Mouse (Mus musculus) heart, adult 2 months (tissue): ENCODE measurements at regions not wholly inside any gene's neighbourhood (a gene's known extent, or its start where the extent isn't known, plus 50 kb on each side); places are given as distances from the start of the nearest gene placed in this dataset.

Experiments used
- CTCF ChIP-seq: fragments of 200-600 bp; IDR thresholded peaks from 2 replicates; pipeline ENCODE4 v1.8.1; 2022; ENCODE audit warnings: antibody characterized with exemption, mild to moderate bottlenecking, moderate library complexity
- EP300 ChIP-seq: fragments of 200-500 bp; IDR thresholded peaks from 2 replicates; pipeline ENCODE4 v1.6.1; 2011; ENCODE audit warnings: low read depth, low read length, control low read depth; ENCODE audit not compliant: insufficient read depth
- POLR2A ChIP-seq: fragments of 200-500 bp; IDR thresholded peaks from 2 replicates; pipeline ENCODE4 v1.6.1; 2011; ENCODE audit warnings: mild to moderate bottlenecking, low read depth, low read length, control low read depth; ENCODE audit not compliant: insufficient read depth

DNA sequence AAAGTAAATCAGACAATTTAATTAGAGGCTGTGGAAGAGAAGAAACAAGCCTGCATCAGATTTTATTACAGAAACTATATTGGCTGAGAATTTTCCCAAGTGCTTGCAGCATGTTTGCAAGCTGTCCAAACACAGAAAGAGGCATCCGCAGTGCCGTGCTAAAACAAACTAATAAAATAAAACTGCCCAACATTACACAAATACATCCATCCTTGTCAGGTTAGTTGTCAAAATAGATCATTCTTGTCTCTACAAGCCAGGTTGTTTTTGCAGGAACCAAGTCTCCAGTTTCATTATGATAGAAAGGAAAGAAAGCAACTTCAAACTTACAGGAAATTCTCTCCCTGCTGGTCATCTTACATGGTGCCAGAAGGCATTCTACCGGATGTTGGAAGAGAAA, 95.0 kb upstream of the Slc22a22 start:
- no peak for TF ChIP-seq CTCF
- no peak for TF ChIP-seq EP300
- no peak for TF ChIP-seq POLR2A
